Mouse (Mus musculus): Measurements from ENCODE around the gene Fam110a.
"Not testable (repeated sequence)": the region's sequence is repeated elsewhere in the genome, so short reads cannot be mapped to it uniquely, and the experiment has no call there.

The Fam110a gene

GRCm38 (mm10) chr2:151997190-151997575 lies 17.2 kb upstream of the Fam110a start:
- DNase-seq (ENCODE audit: low read depth, low spot score), result not testable (repeated sequence)

- DNase-seq (ENCODE audit: low read depth, low spot score), result peak; percentile 71
These were observed 16.5 kb upstream of the Fam110a start, which contains the start of gene Slc52a3 for GRCm38 (mm10) chr2:151996229-151997189. Gene Slc52a3 (plus strand): TSS chr2:151996511.

GRCm38 (mm10) chr2:151994350-151995122 lies 14.5 kb upstream of the Fam110a start:
- DNase-seq (ENCODE audit: low read depth, low spot score), result peak; percentile 86

- DNase-seq (ENCODE audit: low read depth, low spot score), result no peak
These were observed 11.4 kb upstream of the Fam110a start for GRCm38 (mm10) chr2:151991446-151991845.

GRCm38 (mm10) chr2:151990985-151991394 lies 11.0 kb upstream of the Fam110a start:
- peak; percentile 72 for DNase-seq (ENCODE audit: low read depth, low spot score)

GRCm38 (mm10) chr2:151988978-151989377 lies 9.0 kb upstream of the Fam110a start:
- no peak for DNase-seq (ENCODE audit: low read depth, low spot score)

GRCm38 (mm10) chr2:151986958-151987357 lies 6.9 kb upstream of the Fam110a start:
- no peak for DNase-seq (ENCODE audit: low read depth, low spot score)

GRCm38 (mm10) chr2:151985426-151986172 lies 5.6 kb upstream of the Fam110a start:
- DNase-seq (ENCODE audit: low read depth, low spot score), result no peak

GRCm38 (mm10) chr2:151984019-151984418 lies 4.0 kb upstream of the Fam110a start:
- DNase-seq (ENCODE audit: low read depth, low spot score), result no peak

- no peak for DNase-seq (ENCODE audit: low read depth, low spot score)
These were observed 2.5 kb upstream of the Fam110a start for GRCm38 (mm10) chr2:151982476-151982875.

GRCm38 (mm10) chr2:151981268-151981667 lies 1.2 kb upstream of the Fam110a start:
- no peak for DNase-seq (ENCODE audit: low read depth, low spot score)

GRCm38 (mm10) chr2:151980355-151980693 lies 305 bp upstream of the Fam110a start:
- DNase-seq (ENCODE audit: low read depth, low spot score), result no peak

GRCm38 (mm10) chr2:151978494-151978893 lies 1.5 kb downstream of the Fam110a start:
- DNase-seq (ENCODE audit: low read depth, low spot score), result no peak

- DNase-seq (ENCODE audit: low read depth, low spot score), result peak; percentile 83
These were observed 2.2 kb downstream of the Fam110a start for GRCm38 (mm10) chr2:151977689-151978440.

- no peak for DNase-seq (ENCODE audit: low read depth, low spot score)
These were observed 4.0 kb downstream of the Fam110a start for GRCm38 (mm10) chr2:151976067-151976466.

GRCm38 (mm10) chr2:151975295-151975694 lies 4.7 kb downstream of the Fam110a start:
- DNase-seq (ENCODE audit: low read depth, low spot score), result no peak

GRCm38 (mm10) chr2:151973595-151974562 lies 6.1 kb downstream of the Fam110a start:
- no peak for DNase-seq (ENCODE audit: low read depth, low spot score)

- no peak for DNase-seq (ENCODE audit: low read depth, low spot score)
These were observed 7.0 kb downstream of the Fam110a start for GRCm38 (mm10) chr2:151972880-151973594.

- no peak for DNase-seq (ENCODE audit: low read depth, low spot score)
These were observed 8.3 kb downstream of the Fam110a start for GRCm38 (mm10) chr2:151971748-151972147.

Measured in brain, adult 2 months (tissue).